Mouse (Mus musculus) thymus, adult 2 months (tissue): ENCODE measurements around the gene Gm34302. TPM values are rescaled to one million over a fixed set of nuclear protein-coding genes. Genes with fewer than 3 reads are reported as not detected.

ENCODE experiments used
- DNase-seq: peaks from one replicate; pipeline ENCODE4 v3.0.0; 2021
- H3K27ac ChIP-seq: fragments of 200-500 bp; 2 replicates; pipeline ENCODE4 v1.5.1; 2012; ENCODE audit warnings: low read length, control low read depth; ENCODE audit not compliant: control insufficient read depth, insufficient read depth
- H3K27me3 ChIP-seq: fragments of 200-500 bp; 2 replicates; pipeline ENCODE4 v1.6.1; 2012; ENCODE audit warnings: mild to moderate bottlenecking, low read length, moderate library complexity, mixed read lengths; ENCODE audit not compliant: control insufficient read depth, insufficient read depth
- H3K36me3 ChIP-seq: fragments of 200-500 bp; 2 replicates; pipeline ENCODE4 v1.6.1; 2012; ENCODE audit warnings: mild to moderate bottlenecking, low read length, moderate library complexity; ENCODE audit not compliant: control insufficient read depth, insufficient read depth
- H3K4me1 ChIP-seq: fragments of 200-500 bp; replicated peaks from 2 replicates; pipeline ENCODE4 v1.6.1; 2012; ENCODE audit warnings: low read length; ENCODE audit not compliant: control insufficient read depth, insufficient read depth
- H3K4me3 ChIP-seq: fragments of 200-500 bp; 2 replicates; pipeline ENCODE4 v1.5.1; 2012; ENCODE audit warnings: mild to moderate bottlenecking, low read length, control low read depth, moderate library complexity; ENCODE audit not compliant: control insufficient read depth, insufficient read depth
- CTCF ChIP-seq: fragments of 200-500 bp; IDR thresholded peaks from 2 replicates; pipeline ENCODE4 v1.5.1; 2012; ENCODE audit warnings: mild to moderate bottlenecking, control low read depth, low read length, moderate library complexity, borderline replicate concordance; ENCODE audit not compliant: control insufficient read depth, poor library complexity, insufficient read depth; ENCODE audit errors: extremely low read depth
- POLR2A ChIP-seq: fragments of 200-500 bp; IDR thresholded peaks from 2 replicates; pipeline ENCODE4 v1.6.1; 2012; ENCODE audit warnings: mild to moderate bottlenecking, low read length, control low read depth, moderate library complexity; ENCODE audit not compliant: control insufficient read depth, poor library complexity, insufficient read depth; ENCODE audit errors: extremely low read depth
- WGBS: fragments of 180-500 bp; shearing (Covaris S2); methylation state at CpG from one replicate; pipeline ENCODE4 v1.1.7; 2018; 5-methylcytosine and 5-hydroxymethylcytosine counted together
- polyA plus RNA-seq: library from polyadenylated mRNA; depleted of rRNA; stranded (reverse); fragments of >200 nt; gene quantifications from 2 replicates; pipeline ENCODE4 v1.2.3, GENCODE M21; 2012; rRNA removed

The Gm34302 gene
- polyA plus RNA-seq, 1 experiment: not detected

- Histone ChIP-seq H3K27ac (no peak overlapping the region), H3K4me3 (no peak overlapping the region), H3K36me3 (no peaks in the 10 kb centered on the region), H3K27me3 (no peaks in the 10 kb centered on the region), H3K4me1 (no peaks in the 10 kb centered on the region)
- no peak for DNase-seq
- 88% methylated on average over 5 of the region's 5 CpGs for WGBS
- TF ChIP-seq CTCF: no peak
- TF ChIP-seq POLR2A: no peak
Observed at GRCm38 (mm10) chr3:63504433-63504832, 20.8 kb upstream of the Gm34302 start.

- no peak for TF ChIP-seq CTCF
- TF ChIP-seq POLR2A: no peak
Observed at GRCm38 (mm10) chr3:63494625-63495382, 11.1 kb upstream of the Gm34302 start.

DNA sequence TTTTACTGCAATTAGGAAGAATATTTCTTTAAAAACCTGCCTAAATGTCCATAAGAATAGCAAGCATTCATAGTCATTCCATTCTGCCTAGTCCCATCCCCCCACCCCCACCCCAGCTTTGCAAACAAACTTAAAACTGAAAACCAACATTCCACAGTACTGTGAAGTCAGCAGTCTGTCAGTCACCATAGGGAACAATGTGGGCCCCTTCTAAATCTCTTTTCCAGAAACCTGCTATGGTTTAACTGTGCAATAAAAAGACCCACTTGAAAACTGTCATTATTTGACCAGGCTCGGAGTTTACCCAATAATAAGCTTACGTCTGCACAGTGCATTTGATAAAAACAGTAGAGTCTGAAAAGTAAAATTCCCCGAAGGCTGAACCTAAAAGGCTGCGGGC is 9.9 kb upstream of the Gm34302 start:
- TF ChIP-seq POLR2A (no peak), CTCF (no peak)
- Histone ChIP-seq H3K27ac (no peak overlapping the region), H3K27me3 (no peaks in the 10 kb centered on the region), H3K4me3 (no peak overlapping the region), H3K4me1 (no peaks in the 10 kb centered on the region), H3K36me3 (no peaks in the 10 kb centered on the region)
- DNase-seq: no peak
- 96% methylated on average over 4 of the region's 4 CpGs for WGBS

More at GRCm38 (mm10) chr3:63494625-63495382, 11.1 kb upstream of the Gm34302 start:
- no peak for DNase-seq
- H3K4me3 ChIP-seq: no peak overlapping the region
- no peaks in the 10 kb centered on the region for H3K4me1 ChIP-seq
- 77% methylated on average over 5 of the region's 5 CpGs for WGBS
- no peak overlapping the region for H3K27ac ChIP-seq
- no peaks in the 10 kb centered on the region for H3K36me3 ChIP-seq
- H3K27me3 ChIP-seq: no peaks in the 10 kb centered on the region

- DNase-seq: no peak
- H3K27ac ChIP-seq: no peak overlapping the region
- WGBS: 87% methylated on average over 1 of the region's 1 CpGs
Observed at GRCm38 (mm10) chr3:63440426-63441125, 43.1 kb downstream of the Gm34302 start.

DNA sequence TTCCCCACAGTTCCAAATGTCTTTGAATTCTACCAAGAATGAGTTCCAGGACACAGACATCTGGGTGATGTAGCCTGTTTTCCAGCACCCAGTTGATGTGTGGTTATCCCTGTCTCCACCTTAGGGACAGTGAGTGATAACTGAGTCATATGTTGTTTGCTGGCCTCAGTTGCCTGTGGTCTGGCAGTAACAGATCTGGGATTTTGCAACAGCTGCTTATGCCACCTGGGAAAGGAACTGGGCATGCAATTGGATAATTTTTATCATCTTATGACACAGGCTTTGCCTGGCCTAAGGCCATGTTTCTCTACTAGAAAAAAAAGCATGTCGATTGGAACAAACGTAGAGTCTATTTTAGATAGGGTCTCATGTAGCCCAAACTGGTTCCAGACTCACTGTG is 43.9 kb downstream of the Gm34302 start:
- Histone ChIP-seq H3K27me3 (no peaks in the 10 kb centered on the region), H3K27ac (no peak overlapping the region), H3K4me1 (no peaks in the 10 kb centered on the region), H3K4me3 (no peak overlapping the region), H3K36me3 (no peaks in the 10 kb centered on the region)
- no peak for DNase-seq
- 88% methylated on average over 2 of the region's 2 CpGs for WGBS
- TF ChIP-seq POLR2A (no peak), CTCF (no peak)

More at GRCm38 (mm10) chr3:63440426-63441125, 43.1 kb downstream of the Gm34302 start:
- Histone ChIP-seq H3K27me3 (no peaks in the 10 kb centered on the region), H3K4me1 (no peaks in the 10 kb centered on the region), H3K4me3 (no peak overlapping the region), H3K36me3 (no peaks in the 10 kb centered on the region)
- no peak for TF ChIP-seq CTCF
- no peak for TF ChIP-seq POLR2A

DNA sequence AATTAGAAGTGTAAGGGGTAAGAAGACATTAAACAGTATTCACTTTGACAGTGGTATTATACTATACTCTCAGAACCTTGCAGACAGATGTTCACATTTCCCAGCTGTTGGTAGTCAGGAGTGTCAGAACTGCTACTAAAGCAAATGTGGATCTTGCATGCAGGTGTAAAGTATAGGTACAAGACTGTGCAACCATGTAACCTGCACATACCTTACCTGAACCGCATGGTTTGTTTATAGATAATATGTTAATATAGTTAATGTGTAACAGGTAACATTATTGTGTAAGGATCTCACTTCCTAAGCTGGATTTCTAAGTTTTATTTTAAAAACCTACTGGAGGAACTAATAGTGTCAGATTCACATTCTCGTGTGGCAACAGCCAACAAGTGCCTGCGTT is 44.8 kb downstream of the Gm34302 start:
- TF ChIP-seq CTCF (no peak), POLR2A (no peak)

More for the DNA sequence above, 44.8 kb downstream of the Gm34302 start:
- no peak overlapping the region for H3K4me3 ChIP-seq
- DNase-seq: no peak
- 95% methylated on average over 3 of the region's 3 CpGs for WGBS
- H3K4me1 ChIP-seq: no peaks in the 10 kb centered on the region
- no peaks in the 10 kb centered on the region for H3K36me3 ChIP-seq
- no peaks in the 10 kb centered on the region for H3K27me3 ChIP-seq
- no peak overlapping the region for H3K27ac ChIP-seq

Other genes starting within 250 kb of the Gm34302 start
- gene Mme, start 242.3 kb downstream of the Gm34302 start, polyA plus RNA-seq: 0.88 and 1.4 TPM in 2 replicates